In genomic region chr10:94865206-94865605, GRCm38 (mm10) we compare ENCODE assay signal across 14 mouse cellular contexts.
DNase-seq lines count a peak whose midpoint lies in the region; ATAC-seq and TF ChIP-seq lines count a peak whose summit lies in the region.
"Had no signal": no experiment of that assay in that cellular context is flagged by ENCODE, and none has a peak within 500 bp of the region (broad histone marks: within the 10 kb centered on the region; RNA-seq: fewer than 3 reads in every experiment).

No protein-coding gene starts in this region.

- TF ChIP-seq CTCF in brain, embryonic 14.5 days (IDR thresholded peaks at IDR 0.05; ENCODE audit: borderline replicate concordance, extremely low read depth, insufficient read depth, insufficient read length): no peak
- no peak for TF ChIP-seq CTCF in intestine, postnatal 0 days (IDR thresholded peaks at IDR 0.05; ENCODE audit: low read depth)

- no peaks in the 10 kb centered on the region for H3K27me3 ChIP-seq in forebrain, embryonic 12.5 days
- no peaks in the 10 kb centered on the region for H3K27me3 ChIP-seq in forebrain, embryonic 16.5 days (replicated peaks; ENCODE audit: control insufficient read depth, insufficient read depth, low read length)
- no peaks in the 10 kb centered on the region for H3K27me3 ChIP-seq in midbrain, embryonic 13.5 days
- H3K27me3 ChIP-seq in midbrain, embryonic 11.5 days (ENCODE audit: control insufficient read depth, insufficient read depth, low read length): no peaks in the 10 kb centered on the region
- no peaks in the 10 kb centered on the region for H3K27me3 ChIP-seq in midbrain, embryonic 15.5 days (replicated peaks)
- no peaks in the 10 kb centered on the region for H3K27me3 ChIP-seq in intestine, postnatal 0 days (replicated peaks; ENCODE audit: control insufficient read depth, insufficient read depth, low read length)
- H3K27me3 ChIP-seq: intestine, embryonic 15.5 days; limb, embryonic 12.5 days had no signal

- H3K9me3 ChIP-seq in forebrain, embryonic 12.5 days: no peaks in the 10 kb centered on the region
- H3K9me3 ChIP-seq in forebrain, embryonic 16.5 days (ENCODE audit: control insufficient read depth, low read length): no peaks in the 10 kb centered on the region
- H3K9me3 ChIP-seq in midbrain, embryonic 13.5 days: no peaks in the 10 kb centered on the region
- no peaks in the 10 kb centered on the region for H3K9me3 ChIP-seq in midbrain, embryonic 11.5 days (ENCODE audit: control insufficient read depth, low read length)
- H3K9me3 ChIP-seq in midbrain, embryonic 15.5 days: no peaks in the 10 kb centered on the region
- H3K9me3 ChIP-seq in intestine, postnatal 0 days (ENCODE audit: control insufficient read depth): no peaks in the 10 kb centered on the region
- H3K9me3 ChIP-seq: intestine, embryonic 15.5 days; limb, embryonic 12.5 days had no signal

- no peak overlapping the region for H3K4me3 ChIP-seq in forebrain, embryonic 12.5 days (replicated peaks)
- H3K4me3 ChIP-seq in forebrain, embryonic 16.5 days (replicated peaks; ENCODE audit: low read length): no peak overlapping the region
- no peak overlapping the region for H3K4me3 ChIP-seq in midbrain, embryonic 13.5 days (replicated peaks)
- no peak overlapping the region for H3K4me3 ChIP-seq in midbrain, embryonic 11.5 days (ENCODE audit: low read depth, low read length)
- no peak overlapping the region for H3K4me3 ChIP-seq in midbrain, embryonic 15.5 days
- H3K4me3 ChIP-seq in intestine, postnatal 0 days (ENCODE audit: low read depth, low read length): no peak overlapping the region
- H3K4me3 ChIP-seq: intestine, embryonic 15.5 days; limb, embryonic 12.5 days had no signal

- 0 out of 2 replicates have a peak overlapping the region, but pooled peaks have one; percentile 12 for H3K9ac ChIP-seq in forebrain, embryonic 12.5 days
- no peak overlapping the region for H3K9ac ChIP-seq in forebrain, embryonic 16.5 days (replicated peaks; ENCODE audit: low read depth, low read length)
- no peak overlapping the region for H3K9ac ChIP-seq in midbrain, embryonic 13.5 days (replicated peaks)
- no peak overlapping the region for H3K9ac ChIP-seq in midbrain, embryonic 11.5 days (ENCODE audit: low read length)
- H3K9ac ChIP-seq in midbrain, embryonic 15.5 days: no peak overlapping the region
- no peak overlapping the region for H3K9ac ChIP-seq in intestine, postnatal 0 days (ENCODE audit: low read depth, low read length)
- H3K9ac ChIP-seq: intestine, embryonic 15.5 days; limb, embryonic 12.5 days had no signal

- DNase-seq in midbrain, embryonic 11.5 days (ENCODE audit: low spot score, missing footprints): no peak
- DNase-seq in brain, embryonic 14.5 days (ENCODE audit: low read depth): peak; percentile 68
- DNase-seq in MN1 (ENCODE audit: low spot score): no peak
- DNase-seq: adrenal gland, postnatal 36 days; kidney, postnatal 25 days; lung, postnatal 4 days; right cerebral cortex, postnatal 14 days had no signal

- no peak overlapping the region; the same call in 1 of the 2 replicates for H3K27ac ChIP-seq in forebrain, embryonic 12.5 days
- no peak overlapping the region for H3K27ac ChIP-seq in forebrain, embryonic 16.5 days (ENCODE audit: low read length)
- H3K27ac ChIP-seq in midbrain, embryonic 13.5 days: peak overlapping the region; percentile 72
- no peak overlapping the region for H3K27ac ChIP-seq in midbrain, embryonic 11.5 days (ENCODE audit: low read depth, low read length)
- H3K27ac ChIP-seq in midbrain, embryonic 15.5 days: peak overlapping the region; percentile 59
- H3K27ac ChIP-seq in intestine, postnatal 0 days (ENCODE audit: low read depth, low read length): no peak overlapping the region
- H3K27ac ChIP-seq: intestine, embryonic 15.5 days; limb, embryonic 12.5 days had no signal

- H3K4me1 ChIP-seq in forebrain, embryonic 12.5 days: peaks cover 3% of the 10 kb centered on the region; the same call in 1 of the 2 replicates
- H3K4me1 ChIP-seq in forebrain, embryonic 16.5 days (replicated peaks; ENCODE audit: control insufficient read depth, insufficient read depth, low read length): no peaks in the 10 kb centered on the region
- peaks cover 16% of the 10 kb centered on the region for H3K4me1 ChIP-seq in midbrain, embryonic 13.5 days (replicated peaks)
- H3K4me1 ChIP-seq in midbrain, embryonic 11.5 days (ENCODE audit: control insufficient read depth, insufficient read depth, low read length): no peaks in the 10 kb centered on the region
- H3K4me1 ChIP-seq in midbrain, embryonic 15.5 days: no peaks in the 10 kb centered on the region
- no peaks in the 10 kb centered on the region for H3K4me1 ChIP-seq in intestine, postnatal 0 days (replicated peaks; ENCODE audit: control insufficient read depth, insufficient read depth, low read length)
- H3K4me1 ChIP-seq: intestine, embryonic 15.5 days had no signal

- no peak for ATAC-seq in forebrain, embryonic 12.5 days (ENCODE audit: low FRiP score)
- ATAC-seq in forebrain, embryonic 16.5 days: no peak
- ATAC-seq in midbrain, embryonic 13.5 days: peak; percentile 62; the same call in 1 of the 2 replicates
- ATAC-seq in midbrain, embryonic 11.5 days (ENCODE audit: low FRiP score): no peak
- ATAC-seq in midbrain, embryonic 15.5 days (replicated peaks): peak; percentile 86
- ATAC-seq in intestine, postnatal 0 days: no peak
- ATAC-seq: intestine, embryonic 15.5 days had no signal

- peaks cover 16% of the 10 kb centered on the region for H3K36me3 ChIP-seq in forebrain, embryonic 12.5 days (replicated peaks)
- peaks cover 10% of the 10 kb centered on the region for H3K36me3 ChIP-seq in forebrain, embryonic 16.5 days (ENCODE audit: control insufficient read depth, insufficient read depth)
- peaks cover 42% of the 10 kb centered on the region for H3K36me3 ChIP-seq in midbrain, embryonic 13.5 days
- no peaks in the 10 kb centered on the region; the same call in 1 of the 2 replicates for H3K36me3 ChIP-seq in midbrain, embryonic 11.5 days (ENCODE audit: control insufficient read depth, insufficient read depth, low read length)
- 0 out of 2 replicates have a peak, but pooled peaks cover 4% of the 10 kb centered on the region for H3K36me3 ChIP-seq in midbrain, embryonic 15.5 days (replicated peaks)
- no peaks in the 10 kb centered on the region for H3K36me3 ChIP-seq in intestine, postnatal 0 days (ENCODE audit: control insufficient read depth, insufficient read depth)
- H3K36me3 ChIP-seq: intestine, embryonic 15.5 days; limb, embryonic 12.5 days had no signal

- 68% methylated on average over 9 of the region's 9 CpGs for WGBS in forebrain, embryonic 12.5 days
- 65% methylated on average over 9 of the region's 9 CpGs for WGBS in forebrain, embryonic 16.5 days
- WGBS in midbrain, embryonic 13.5 days: 66% methylated on average over 9 of the region's 9 CpGs
- 72% methylated on average over 9 of the region's 9 CpGs for WGBS in midbrain, embryonic 11.5 days
- WGBS in midbrain, embryonic 15.5 days: 54% methylated on average over 9 of the region's 9 CpGs
- WGBS in intestine, postnatal 0 days: 29% methylated on average over 9 of the region's 9 CpGs

- TF ChIP-seq POLR2A in brain, embryonic 14.5 days (IDR thresholded peaks at IDR 0.05; ENCODE audit: borderline replicate concordance, extremely low read depth, insufficient read depth, insufficient read length, poor library complexity, severe bottlenecking): no peak

- H3K4me2 ChIP-seq in forebrain, embryonic 12.5 days: no peak overlapping the region
- H3K4me2 ChIP-seq in forebrain, embryonic 16.5 days (ENCODE audit: low read length): no peak overlapping the region
- H3K4me2 ChIP-seq in midbrain, embryonic 13.5 days (replicated peaks): no peak overlapping the region
- H3K4me2 ChIP-seq in midbrain, embryonic 11.5 days: no peak overlapping the region
- no peak overlapping the region for H3K4me2 ChIP-seq in midbrain, embryonic 15.5 days
- no peak overlapping the region for H3K4me2 ChIP-seq in intestine, postnatal 0 days (replicated peaks; ENCODE audit: low read depth)
- H3K4me2 ChIP-seq: intestine, embryonic 15.5 days; limb, embryonic 12.5 days had no signal

Comparison
In these comparisons a context has a peak if more than half of its experiments do, and no peak if none do; other contexts are left out.
1. ATAC-seq: peak in midbrain, embryonic 13.5 days (single experiment) and midbrain, embryonic 15.5 days (single experiment); none in forebrain, embryonic 12.5 days (single experiment), forebrain, embryonic 16.5 days (single experiment), midbrain, embryonic 11.5 days (single experiment) and intestine, postnatal 0 days (single experiment).
2. H3K27ac ChIP-seq: peak in midbrain, embryonic 13.5 days (single experiment) and midbrain, embryonic 15.5 days (single experiment); none in forebrain, embryonic 12.5 days (single experiment), forebrain, embryonic 16.5 days (single experiment), midbrain, embryonic 11.5 days (single experiment) and intestine, postnatal 0 days (single experiment).